Mouse (Mus musculus) cerebellum, adult (tissue): ENCODE measurements around the gene Cd82.

ENCODE experiments used
- ATAC-seq: cut with Nextera tagmentation; 2 replicates; pipeline ENCODE4 v1.9.2; 2017; ENCODE audit warnings: mild to moderate bottlenecking, moderate library complexity, mixed read lengths; ENCODE audit not compliant: insufficient number of reproducible peaks, low FRiP score, low TSS enrichment

The Cd82 gene

DNA sequence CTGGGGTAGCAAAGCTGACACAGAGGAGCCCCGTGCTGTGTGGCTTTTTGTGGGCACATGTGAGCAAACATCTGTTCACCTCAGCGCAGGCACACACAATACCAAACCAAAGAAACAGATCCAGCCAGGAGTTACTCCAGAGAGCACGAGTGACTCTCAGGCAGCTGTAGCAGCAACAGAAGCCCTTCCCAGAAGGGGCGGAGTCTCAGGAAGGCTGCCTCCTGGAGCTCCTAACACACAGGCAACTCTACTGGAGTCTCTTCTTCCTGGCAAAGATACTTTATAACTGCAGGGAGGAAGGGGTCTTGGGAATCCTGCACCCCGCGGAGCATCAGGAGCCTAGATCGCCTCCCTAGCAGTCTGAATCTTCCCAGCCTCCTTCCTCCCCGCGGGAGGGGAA is 7.2 kb upstream of the Cd82 start:
- no peak for ATAC-seq

DNA sequence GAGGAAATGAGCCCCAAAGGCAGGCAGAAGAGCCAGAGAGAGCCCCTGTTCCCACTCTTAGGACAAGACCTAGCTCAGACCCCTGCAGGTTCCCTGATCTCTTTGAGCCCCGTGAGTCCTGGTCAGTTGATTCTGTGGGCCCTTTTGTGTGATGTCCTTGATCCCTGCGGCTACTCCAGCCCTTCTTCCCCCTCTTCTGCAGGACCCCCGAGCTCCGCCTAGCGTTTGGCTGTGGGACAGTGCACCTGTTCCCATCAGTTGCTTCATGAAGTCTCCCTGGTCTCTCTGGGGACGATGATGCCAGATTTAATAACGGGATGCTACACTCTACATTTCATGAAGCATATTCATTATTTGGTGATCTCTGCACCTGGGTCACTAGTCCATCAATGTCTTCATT is 6.2 kb upstream of the Cd82 start:
- no peak for ATAC-seq

DNA sequence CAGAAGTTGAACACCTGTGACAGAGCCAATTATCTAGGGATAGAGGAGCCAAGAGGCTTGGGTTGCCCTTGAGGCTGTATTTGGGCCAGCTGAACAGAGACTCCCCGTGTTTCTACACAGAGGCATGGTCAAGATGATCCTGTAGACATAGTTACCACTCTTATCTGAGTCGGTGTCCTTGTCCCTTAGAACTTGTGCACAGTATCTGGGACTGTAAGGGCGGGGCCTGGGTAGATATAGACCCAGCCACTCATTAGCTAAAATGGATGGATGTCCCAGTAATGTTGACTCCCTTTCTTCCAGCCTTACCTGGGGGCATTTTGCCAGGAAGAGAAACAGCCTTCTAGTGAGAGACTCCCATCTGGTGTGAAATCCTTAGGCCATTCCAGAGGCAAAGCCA is 3.4 kb upstream of the Cd82 start:
- ATAC-seq: no peak

DNA sequence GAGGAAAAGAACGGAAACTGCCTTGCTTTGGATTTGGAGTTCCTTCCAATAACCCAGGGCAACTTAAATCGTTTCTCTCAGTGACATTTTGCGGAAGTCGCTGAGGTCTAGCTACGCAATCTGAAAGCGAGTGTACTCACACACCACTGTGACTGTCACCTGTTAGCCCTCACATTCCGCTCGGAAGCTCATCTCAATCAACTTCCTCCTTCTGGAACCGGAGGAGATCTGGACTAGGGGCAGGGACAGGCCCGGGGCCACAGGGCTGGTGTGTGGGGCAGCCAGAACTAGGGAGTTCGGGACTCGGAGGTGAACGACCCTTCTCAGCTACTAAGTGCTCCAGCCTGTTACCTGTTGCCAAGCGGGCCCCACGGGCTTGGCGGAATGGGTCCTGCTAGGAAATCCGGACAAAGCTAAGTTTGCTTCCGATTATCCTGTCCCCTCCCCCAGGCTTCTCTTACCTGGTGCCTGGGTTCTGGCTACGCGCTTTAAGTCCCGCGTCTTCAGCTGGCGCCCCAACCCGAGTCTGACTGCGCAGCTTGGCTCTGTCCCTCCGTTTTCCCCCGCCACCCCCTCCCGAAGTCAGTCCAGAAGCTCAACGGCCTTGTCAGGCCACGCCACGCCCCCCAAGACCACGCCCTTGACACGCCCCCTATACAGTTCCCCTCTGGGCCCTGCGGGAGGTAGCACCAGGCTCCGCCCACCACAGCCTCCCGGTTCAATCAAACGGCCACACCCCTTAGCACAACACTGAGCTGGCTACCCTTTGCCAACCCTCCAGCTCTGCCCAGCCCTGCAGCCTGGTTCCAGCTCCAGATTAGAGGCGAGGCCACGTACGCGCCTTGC is 848 bp downstream of the Cd82 start:
- ATAC-seq: peak; percentile 63

DNA sequence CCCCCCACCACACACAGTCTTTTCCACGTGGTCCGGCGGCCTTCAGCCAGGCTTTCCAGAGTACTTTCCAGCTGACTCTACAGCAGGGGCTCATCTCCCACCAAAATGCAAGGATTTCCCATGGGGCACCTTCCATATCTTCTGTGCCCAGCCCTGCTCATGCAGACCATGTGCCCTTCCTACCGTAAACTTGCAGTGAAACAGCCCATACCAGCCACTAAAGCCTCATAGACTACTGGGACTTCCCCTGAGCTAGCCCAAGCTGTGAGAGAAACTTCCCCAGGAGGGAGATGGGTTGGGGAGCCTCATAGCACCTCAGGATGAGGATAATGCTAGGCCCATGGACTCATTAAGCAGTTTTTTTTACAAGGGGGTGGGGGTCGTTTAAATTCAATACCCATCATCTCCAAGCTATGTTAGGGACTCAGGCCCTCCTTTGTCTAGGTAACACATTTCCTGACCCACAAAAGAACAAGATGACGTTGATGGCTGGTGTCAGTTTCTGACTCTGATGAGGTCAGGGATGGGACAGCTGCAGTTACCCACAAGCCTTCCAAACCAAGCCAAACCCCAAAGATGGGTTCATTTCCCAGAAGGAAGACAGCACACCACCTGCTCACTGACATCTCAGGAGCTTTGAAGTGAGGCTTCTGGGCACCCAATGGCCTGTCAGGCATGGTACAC is 2.0 kb downstream of the Cd82 start:
- ATAC-seq: no peak

DNA sequence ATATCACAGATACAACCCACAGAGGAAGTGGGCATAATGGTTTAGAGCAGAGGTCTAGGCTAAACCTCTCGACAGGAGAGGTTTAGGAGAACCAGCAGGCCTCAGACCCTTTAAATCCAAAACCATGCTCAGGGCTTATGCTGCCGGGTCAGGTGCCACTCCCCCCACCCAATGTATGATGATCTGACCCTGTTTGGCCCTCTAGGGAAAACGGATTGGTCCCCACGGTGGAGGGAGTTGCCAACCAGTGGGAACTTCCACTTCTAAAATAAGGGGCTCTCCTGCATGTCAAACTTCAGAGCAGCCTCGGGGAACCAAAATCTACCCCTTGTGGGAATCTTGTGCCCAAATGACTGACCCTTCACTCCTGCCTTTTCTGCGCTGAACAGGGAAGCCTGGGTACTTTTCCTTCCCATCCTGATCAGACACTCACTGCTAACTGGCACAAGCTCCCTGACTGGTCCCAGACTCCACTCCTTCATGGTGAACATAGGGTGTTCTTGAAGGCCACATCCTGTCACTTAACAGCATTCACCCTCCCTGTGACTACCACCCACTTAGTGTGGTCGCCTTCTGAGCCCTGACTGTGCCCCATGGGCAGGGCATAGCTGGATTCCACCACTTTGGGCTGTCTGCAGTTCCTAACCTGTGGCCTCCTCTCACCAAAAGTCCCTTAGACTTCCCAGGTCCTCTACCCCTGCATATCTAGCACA is 3.6 kb downstream of the Cd82 start:
- no peak for ATAC-seq

DNA sequence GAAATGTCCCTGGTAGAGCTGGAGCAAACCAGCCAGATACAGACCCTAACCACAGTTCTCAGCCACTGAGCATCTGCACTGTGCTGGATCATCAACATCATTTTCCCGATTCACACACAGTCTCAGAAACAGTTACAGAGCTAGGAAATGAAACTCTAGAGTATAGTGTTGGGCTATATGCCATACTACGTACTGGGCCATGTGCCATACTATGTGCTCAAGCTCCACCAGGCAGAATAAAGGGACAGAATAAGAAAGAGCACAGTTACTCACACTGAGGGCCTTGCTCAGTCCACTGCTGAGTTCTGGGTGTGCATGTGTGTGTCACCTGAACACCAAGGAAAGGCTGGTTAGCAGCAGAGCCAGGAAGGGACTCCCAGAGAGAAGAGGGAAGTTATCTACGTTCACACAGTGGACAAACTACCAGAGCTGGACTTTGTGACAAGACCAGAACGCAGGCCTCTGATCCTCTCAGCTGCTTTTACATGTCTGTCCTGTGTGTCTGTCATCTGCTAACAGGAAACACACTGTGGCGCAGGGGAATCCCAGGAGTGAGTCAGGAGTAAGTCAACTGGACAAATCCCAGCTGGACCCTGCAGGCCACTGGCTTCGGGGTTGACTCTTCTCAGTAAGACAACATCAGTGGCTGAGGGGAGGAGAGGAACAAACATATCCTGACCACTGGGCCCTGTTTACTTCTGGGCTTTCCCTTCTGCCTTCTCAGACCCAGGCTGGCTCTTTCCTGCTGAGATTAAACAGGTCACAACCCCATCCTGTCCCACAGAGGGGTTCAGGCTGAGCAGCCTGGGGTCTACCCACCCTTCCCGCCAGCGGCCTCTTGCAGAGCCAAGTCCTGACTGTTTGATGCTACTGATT is 4.4 kb downstream of the Cd82 start:
- ATAC-seq: no peak

DNA sequence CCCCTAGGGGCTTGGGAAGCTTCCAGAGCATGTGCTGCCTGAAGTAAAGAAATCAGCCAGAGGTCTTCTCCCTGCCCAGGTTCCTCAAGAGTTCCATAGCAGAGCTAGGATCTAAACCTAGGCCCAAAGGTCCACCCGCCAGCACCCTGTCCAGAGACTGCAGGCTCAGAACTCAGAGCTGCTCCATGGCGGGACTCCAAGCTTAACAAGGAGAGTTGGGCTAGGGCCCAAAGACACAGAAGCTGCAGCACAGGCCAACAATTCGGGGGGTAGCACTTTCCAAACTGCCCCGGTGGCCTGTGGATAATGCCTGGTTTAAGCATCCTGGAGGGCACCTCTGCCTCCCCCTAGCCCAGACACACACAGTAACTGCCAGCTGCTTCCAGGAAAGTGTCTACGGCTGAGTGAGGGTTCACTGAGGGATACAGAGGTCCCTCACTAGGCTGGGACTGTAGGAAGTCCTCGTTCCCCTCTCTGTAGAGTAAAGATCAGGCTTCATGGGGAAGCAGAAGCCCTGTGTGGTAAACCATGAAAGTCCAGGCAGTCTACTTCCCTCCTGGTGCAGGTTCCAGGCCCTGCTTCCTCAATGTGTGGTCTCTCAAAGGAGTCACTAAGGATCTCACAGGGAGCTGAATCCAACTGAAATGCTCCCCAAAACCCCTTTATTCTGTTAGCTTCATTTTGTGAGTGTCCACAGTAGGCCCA is 5.4 kb downstream of the Cd82 start:
- no peak for ATAC-seq

DNA sequence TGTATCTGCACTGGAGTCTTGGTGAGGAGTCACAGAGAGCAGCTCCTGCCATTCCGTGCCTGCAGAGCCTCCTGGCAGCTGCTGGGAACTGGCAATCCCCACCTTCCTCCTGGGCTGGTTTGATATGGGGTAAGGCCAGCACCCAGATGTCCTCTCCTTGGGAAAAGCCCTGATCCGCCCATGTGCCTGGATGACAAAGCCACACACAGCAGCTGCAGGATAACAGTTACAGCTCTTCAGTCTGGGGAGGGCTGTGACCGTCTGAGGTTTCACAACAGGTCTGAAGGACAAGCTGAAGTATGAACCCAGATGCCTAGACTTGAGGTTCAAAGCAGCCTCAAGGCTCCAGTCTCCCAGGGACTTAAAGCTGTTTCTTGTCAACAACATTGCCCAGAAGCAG is 6.8 kb downstream of the Cd82 start:
- no peak for ATAC-seq

DNA sequence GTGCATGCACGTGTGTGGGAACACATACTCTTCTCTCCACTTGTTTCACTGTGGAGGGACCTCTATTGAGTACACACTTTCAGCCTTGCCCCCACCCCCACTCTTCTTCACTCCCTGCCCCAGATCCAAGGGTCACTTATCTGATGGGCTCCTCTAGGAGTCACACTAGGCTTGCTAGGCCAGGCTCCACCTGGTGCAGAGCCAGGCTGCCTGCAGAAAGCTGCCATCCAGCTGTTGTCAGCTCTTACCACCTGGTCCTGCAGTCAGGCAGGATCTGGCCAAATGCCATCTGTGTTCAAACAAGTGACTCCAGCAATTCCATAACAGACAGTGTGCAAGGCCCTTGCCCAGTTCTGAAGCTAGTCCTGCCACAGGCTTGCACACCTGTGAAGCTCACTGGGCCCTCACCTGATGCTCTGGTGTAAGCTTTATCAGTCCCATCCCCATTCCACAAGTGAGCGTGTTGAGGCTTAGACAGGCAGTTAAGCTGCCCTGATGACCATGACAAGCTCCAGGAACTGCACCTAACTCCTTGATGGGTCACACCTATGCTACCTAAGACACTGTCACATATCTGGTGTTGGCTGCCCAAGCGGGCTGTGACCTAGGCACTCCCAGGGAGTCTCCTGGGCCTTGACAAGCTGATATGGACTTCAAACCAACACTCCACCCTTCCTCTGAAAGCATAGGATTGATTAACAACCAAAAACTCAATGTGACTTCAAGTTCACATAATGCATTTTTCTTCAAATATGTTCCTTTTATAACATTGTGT is 7.9 kb downstream of the Cd82 start:
- ATAC-seq: no peak

DNA sequence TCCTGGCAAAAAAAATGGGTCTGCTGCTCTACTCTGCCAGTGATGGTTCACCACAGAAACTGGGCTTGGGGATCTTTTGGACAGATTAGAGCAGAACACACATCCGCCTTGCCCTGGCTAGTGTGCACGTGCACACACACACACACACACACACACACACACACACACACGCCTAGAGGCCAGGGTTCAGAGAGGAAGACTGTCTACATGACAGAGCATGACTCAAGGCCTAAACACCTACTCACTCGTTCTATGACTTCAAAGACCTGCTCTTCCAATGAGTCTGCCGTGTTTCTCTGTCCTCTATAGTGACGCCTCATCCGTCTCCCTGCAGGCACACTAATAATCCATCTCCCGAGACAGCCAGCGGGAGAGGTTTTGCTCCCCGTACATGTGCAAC is 8.6 kb downstream of the Cd82 start:
- no peak for ATAC-seq

DNA sequence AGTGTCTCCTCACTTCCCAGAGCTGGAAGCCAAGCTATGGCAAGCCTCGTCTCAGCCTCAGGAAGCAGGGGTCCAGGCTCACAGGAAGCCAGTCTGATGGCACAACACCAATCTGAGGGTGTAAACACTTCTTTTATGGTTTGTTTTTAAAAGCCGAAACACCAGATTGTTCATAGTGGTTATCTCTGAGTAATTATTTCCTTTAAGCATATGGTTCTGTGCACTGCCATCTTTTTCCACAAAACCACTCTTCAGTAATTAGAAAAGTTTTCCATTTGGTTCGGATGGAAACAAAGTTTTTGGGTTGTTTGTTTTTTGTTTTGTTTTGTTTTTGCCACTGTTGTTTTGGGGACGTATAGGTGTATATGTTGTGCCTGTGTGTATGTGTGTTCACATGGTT is 9.9 kb downstream of the Cd82 start:
- no peak for ATAC-seq

DNA sequence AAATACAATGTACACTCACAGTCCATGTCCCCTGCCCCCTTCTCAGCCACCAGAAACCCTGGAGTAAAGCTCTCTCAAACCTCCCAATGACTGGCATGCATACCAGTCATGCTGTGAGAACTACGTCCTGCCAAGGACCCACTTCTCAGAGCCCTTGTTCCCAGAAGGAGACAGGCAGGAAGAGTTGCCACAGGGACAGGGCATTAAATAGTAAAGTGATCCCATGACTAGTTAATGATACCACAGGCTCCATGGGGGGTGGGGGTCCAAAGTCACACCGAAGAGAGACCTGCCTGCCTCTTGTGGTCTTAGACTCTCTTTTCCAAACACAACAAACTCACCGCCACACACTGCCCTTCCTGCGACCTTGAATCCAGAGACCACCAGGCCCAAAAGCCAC is 10.4 kb downstream of the Cd82 start:
- ATAC-seq: no peak

DNA sequence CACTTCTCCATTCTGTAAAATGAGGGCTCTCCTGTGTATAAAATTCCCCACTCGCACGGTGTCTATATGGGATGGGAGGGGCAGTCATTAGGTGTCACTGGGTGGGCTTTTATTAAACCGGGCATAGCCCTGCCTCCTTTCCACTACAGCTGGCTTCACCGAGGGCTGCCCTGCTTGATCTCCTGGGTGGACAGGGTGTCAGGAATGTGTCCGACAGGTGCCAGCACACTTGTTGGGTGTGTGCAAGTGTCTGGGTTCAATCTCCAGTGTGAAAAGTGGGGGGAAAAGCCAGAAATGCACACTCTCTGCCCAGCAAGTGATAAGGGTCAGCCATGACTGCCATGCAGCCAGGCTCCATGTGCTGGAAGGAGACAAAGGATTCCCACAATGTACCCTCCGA is 10.9 kb downstream of the Cd82 start:
- no peak for ATAC-seq

DNA sequence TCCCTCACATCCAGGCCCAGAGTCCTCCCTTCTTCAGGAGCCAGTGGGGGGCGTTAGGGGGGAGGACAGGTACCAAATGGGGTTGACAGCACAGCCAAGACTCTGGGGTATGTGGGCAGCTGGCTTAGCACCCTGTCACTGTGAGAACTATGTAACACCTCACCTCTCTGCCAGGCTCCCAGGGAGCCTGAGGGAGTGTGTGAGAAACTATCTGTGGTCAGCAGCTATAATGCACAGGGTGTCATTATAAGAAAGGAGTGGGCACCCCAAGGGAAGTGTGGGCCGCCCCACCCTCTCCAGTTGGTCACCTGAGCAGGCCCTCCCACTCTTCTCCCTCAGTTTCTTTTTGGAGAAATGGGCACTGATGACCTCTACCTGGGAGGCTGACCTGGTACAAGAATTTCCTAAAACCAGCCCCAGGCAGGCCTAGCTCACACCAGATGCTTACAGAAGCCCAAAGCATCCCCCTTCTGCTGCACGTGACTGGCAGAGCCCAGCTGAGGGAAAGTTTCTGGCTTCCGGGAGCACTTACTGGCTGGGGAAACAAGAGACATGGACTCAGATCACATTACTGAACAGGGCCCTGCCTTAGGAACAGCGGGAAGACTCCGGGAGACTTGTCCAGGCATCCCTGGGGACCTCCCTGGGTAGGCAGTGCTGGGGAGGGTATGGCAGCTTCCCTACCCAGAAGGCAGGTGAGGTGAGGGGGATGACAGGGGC is 11.6 kb downstream of the Cd82 start:
- no peak for ATAC-seq

DNA sequence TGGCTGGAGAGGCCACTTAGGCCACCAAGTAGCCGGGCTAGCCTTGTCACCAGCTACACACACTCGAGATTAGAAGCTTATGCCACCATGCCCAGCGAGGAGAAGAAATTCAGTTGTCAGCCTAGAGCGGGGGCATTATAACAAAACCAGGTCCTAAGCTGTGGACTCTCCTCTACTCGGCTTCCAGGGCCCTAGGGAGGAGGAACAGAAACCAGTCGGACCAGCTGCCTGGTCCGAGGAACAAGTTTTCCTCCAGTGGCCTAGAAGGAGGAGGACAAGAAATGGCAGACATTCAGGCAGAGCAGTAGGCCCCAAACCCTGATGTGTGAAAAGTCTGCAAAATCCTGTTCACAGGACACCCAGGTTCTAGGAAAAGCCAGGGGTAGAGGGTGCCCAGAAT is 12.2 kb downstream of the Cd82 start:
- ATAC-seq: no peak

DNA sequence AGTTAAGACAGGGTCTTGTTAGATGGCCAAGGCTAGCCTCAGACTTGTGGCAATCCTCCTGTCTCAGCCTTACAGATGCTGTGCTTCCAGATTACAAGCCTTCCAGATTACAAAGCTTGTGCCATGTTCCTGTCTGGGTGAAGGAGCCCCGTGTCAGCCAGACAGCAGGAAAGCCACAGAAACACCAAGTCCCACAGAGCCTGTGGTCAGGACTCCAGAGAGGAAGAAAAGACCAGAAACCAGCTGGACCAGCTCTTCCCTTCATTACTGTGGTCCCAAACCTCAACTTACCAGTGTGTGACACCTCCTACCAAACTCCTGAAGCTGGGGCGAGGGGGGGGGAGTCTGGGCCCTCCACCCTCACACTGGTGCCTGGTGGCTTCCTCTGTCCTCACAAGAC is 13.3 kb downstream of the Cd82 start:
- no peak for ATAC-seq

DNA sequence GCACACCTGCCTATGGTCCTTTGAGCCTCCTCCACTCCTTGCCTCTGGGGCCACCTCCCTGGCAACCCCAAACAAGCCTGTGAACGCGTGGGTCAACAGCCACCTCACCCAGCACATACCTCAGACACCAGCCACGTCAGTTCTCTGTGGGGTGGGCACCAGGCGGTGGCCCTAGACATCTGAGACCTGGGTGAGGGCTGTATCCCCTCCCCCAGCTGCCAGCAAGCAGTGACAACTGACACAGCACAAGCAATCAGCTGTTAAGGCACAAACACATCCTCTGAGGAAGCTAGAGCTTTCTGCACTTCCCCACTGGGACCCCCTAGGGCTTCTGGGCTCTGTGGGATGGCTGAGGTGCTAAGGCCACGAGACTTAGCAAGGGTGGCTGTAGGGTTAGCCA is 14.2 kb downstream of the Cd82 start:
- ATAC-seq: no peak
